Mouse (Mus musculus): ENCODE data around the gene Gm26566. TPM values are rescaled to one million over a fixed set of nuclear protein-coding genes. Genes with fewer than 3 reads are reported as not detected.

The Gm26566 gene
- polyA plus RNA-seq, 1 experiment: 0.34 TPM

GRCm38 (mm10) chr4:88693392-88693791 lies 28.2 kb upstream of the Gm26566 start:
- no peak for DNase-seq
- TF ChIP-seq CTCF (conservative IDR thresholded peaks at IDR 0.05; ENCODE audit: insufficient read depth, insufficient read length, low read depth, low read length): no peak
- TF ChIP-seq POLR2A (IDR thresholded peaks at IDR 0.05; ENCODE audit: low read depth, low read length): no peak
- WGBS: 80% methylated on average over 2 of the region's 2 CpGs
- no peak overlapping the region for H3K27ac ChIP-seq (ENCODE audit: insufficient read depth, low read depth, low read length)
- H3K4me3 ChIP-seq (ENCODE audit: insufficient read depth, low read depth, low read length): no peak overlapping the region
- H3K4me1 ChIP-seq (ENCODE audit: control insufficient read depth, insufficient read depth, low read length): peaks cover 8% of the 10 kb centered on the region; the same call in 1 of the 2 replicates
- no peaks in the 10 kb centered on the region for H3K27me3 ChIP-seq (replicated peaks; ENCODE audit: control insufficient read depth, insufficient read depth, low read length)
- no peaks in the 10 kb centered on the region for H3K36me3 ChIP-seq (ENCODE audit: control insufficient read depth, insufficient read depth, low read length)

- Histone ChIP-seq H3K36me3 (ENCODE audit: control insufficient read depth, insufficient read depth, low read length) (no peaks in the 10 kb centered on the region), H3K27me3 (replicated peaks; ENCODE audit: control insufficient read depth, insufficient read depth, low read length) (no peaks in the 10 kb centered on the region), H3K4me3 (ENCODE audit: insufficient read depth, low read depth, low read length) (no peak overlapping the region), H3K4me1 (ENCODE audit: control insufficient read depth, insufficient read depth, low read length) (peaks cover 12% of the 10 kb centered on the region; the same call in 1 of the 2 replicates), H3K27ac (ENCODE audit: insufficient read depth, low read depth, low read length) (no peak overlapping the region)
- TF ChIP-seq CTCF (conservative IDR thresholded peaks at IDR 0.05; ENCODE audit: insufficient read depth, insufficient read length, low read depth, low read length) (peak; percentile 100), POLR2A (IDR thresholded peaks at IDR 0.05; ENCODE audit: low read depth, low read length) (no peak)
- DNase-seq: peak; percentile 86
- 21% methylated on average over 3 of the region's 3 CpGs for WGBS
Measured at GRCm38 (mm10) chr4:88696237-88696884, 25.2 kb upstream of the Gm26566 start.

- H3K4me3 ChIP-seq (ENCODE audit: insufficient read depth, low read depth, low read length): no peak overlapping the region
- TF ChIP-seq POLR2A (IDR thresholded peaks at IDR 0.05; ENCODE audit: low read depth, low read length): no peak
- no peak for TF ChIP-seq CTCF (conservative IDR thresholded peaks at IDR 0.05; ENCODE audit: insufficient read depth, insufficient read length, low read depth, low read length)
- peak overlapping the region; percentile 96 for H3K27ac ChIP-seq (ENCODE audit: insufficient read depth, low read depth, low read length)
- no peaks in the 10 kb centered on the region for H3K27me3 ChIP-seq (replicated peaks; ENCODE audit: control insufficient read depth, insufficient read depth, low read length)
- WGBS: 43% methylated on average over 6 of the region's 6 CpGs
- H3K4me1 ChIP-seq (ENCODE audit: control insufficient read depth, insufficient read depth, low read length): peaks cover 12% of the 10 kb centered on the region; the same call in 1 of the 2 replicates
- H3K36me3 ChIP-seq (ENCODE audit: control insufficient read depth, insufficient read depth, low read length): no peaks in the 10 kb centered on the region
- peak; percentile 57 for DNase-seq
Measured at GRCm38 (mm10) chr4:88697108-88697507, 24.5 kb upstream of the Gm26566 start.

GRCm38 (mm10) chr4:88697753-88698152 lies 23.9 kb upstream of the Gm26566 start:
- no peak for TF ChIP-seq CTCF (conservative IDR thresholded peaks at IDR 0.05; ENCODE audit: insufficient read depth, insufficient read length, low read depth, low read length)
- no peak for TF ChIP-seq POLR2A (IDR thresholded peaks at IDR 0.05; ENCODE audit: low read depth, low read length)
- Histone ChIP-seq H3K4me1 (ENCODE audit: control insufficient read depth, insufficient read depth, low read length) (peaks cover 12% of the 10 kb centered on the region; the same call in 1 of the 2 replicates), H3K4me3 (ENCODE audit: insufficient read depth, low read depth, low read length) (no peak overlapping the region), H3K27ac (ENCODE audit: insufficient read depth, low read depth, low read length) (peak overlapping the region; percentile 96), H3K27me3 (replicated peaks; ENCODE audit: control insufficient read depth, insufficient read depth, low read length) (no peaks in the 10 kb centered on the region), H3K36me3 (ENCODE audit: control insufficient read depth, insufficient read depth, low read length) (no peaks in the 10 kb centered on the region)
- DNase-seq: peak; percentile 79
- 57% methylated on average over 4 of the region's 4 CpGs for WGBS

- TF ChIP-seq POLR2A (IDR thresholded peaks at IDR 0.05; ENCODE audit: low read depth, low read length): no peak
- Histone ChIP-seq H3K27ac (ENCODE audit: insufficient read depth, low read depth, low read length) (peak overlapping the region; percentile 60; the same call in 1 of the 2 replicates), H3K4me3 (ENCODE audit: insufficient read depth, low read depth, low read length) (no peak overlapping the region), H3K36me3 (ENCODE audit: control insufficient read depth, insufficient read depth, low read length) (no peaks in the 10 kb centered on the region), H3K27me3 (replicated peaks; ENCODE audit: control insufficient read depth, insufficient read depth, low read length) (no peaks in the 10 kb centered on the region), H3K4me1 (ENCODE audit: control insufficient read depth, insufficient read depth, low read length) (peaks cover 12% of the 10 kb centered on the region; the same call in 1 of the 2 replicates)
- DNase-seq: no peak
- WGBS: 69% methylated on average over 5 of the region's 5 CpGs
Measured at GRCm38 (mm10) chr4:88698781-88699180, 22.8 kb upstream of the Gm26566 start.

- WGBS: 84% methylated on average over 1 of the region's 1 CpGs
- no peaks in the 10 kb centered on the region for H3K36me3 ChIP-seq (ENCODE audit: control insufficient read depth, insufficient read depth, low read length)
- DNase-seq: peak; percentile 57
- no peak for TF ChIP-seq POLR2A (IDR thresholded peaks at IDR 0.05; ENCODE audit: low read depth, low read length)
- TF ChIP-seq CTCF (conservative IDR thresholded peaks at IDR 0.05; ENCODE audit: insufficient read depth, insufficient read length, low read depth, low read length): no peak
- H3K27ac ChIP-seq (ENCODE audit: insufficient read depth, low read depth, low read length): peak overlapping the region; percentile 55; the same call in 1 of the 2 replicates
- H3K4me3 ChIP-seq (ENCODE audit: insufficient read depth, low read depth, low read length): no peak overlapping the region
- peaks cover 12% of the 10 kb centered on the region; the same call in 1 of the 2 replicates for H3K4me1 ChIP-seq (ENCODE audit: control insufficient read depth, insufficient read depth, low read length)
- no peaks in the 10 kb centered on the region for H3K27me3 ChIP-seq (replicated peaks; ENCODE audit: control insufficient read depth, insufficient read depth, low read length)
Measured at GRCm38 (mm10) chr4:88699301-88699700, 22.3 kb upstream of the Gm26566 start.

- Histone ChIP-seq H3K27me3 (replicated peaks; ENCODE audit: control insufficient read depth, insufficient read depth, low read length) (no peaks in the 10 kb centered on the region), H3K27ac (ENCODE audit: insufficient read depth, low read depth, low read length) (no peak overlapping the region), H3K4me1 (ENCODE audit: control insufficient read depth, insufficient read depth, low read length) (0 out of 2 replicates have a peak, but pooled peaks cover 3% of the 10 kb centered on the region), H3K4me3 (ENCODE audit: insufficient read depth, low read depth, low read length) (no peak overlapping the region), H3K36me3 (ENCODE audit: control insufficient read depth, insufficient read depth, low read length) (no peaks in the 10 kb centered on the region)
- no peak for TF ChIP-seq POLR2A (IDR thresholded peaks at IDR 0.05; ENCODE audit: low read depth, low read length)
- no peak for TF ChIP-seq CTCF (conservative IDR thresholded peaks at IDR 0.05; ENCODE audit: insufficient read depth, insufficient read length, low read depth, low read length)
- WGBS: 27% methylated on average over 3 of the region's 3 CpGs
- DNase-seq: no peak
Measured at GRCm38 (mm10) chr4:88705924-88706323, 15.7 kb upstream of the Gm26566 start.

All from kidney, adult 2 months (tissue).